11 mouse cellular contexts compared by ENCODE assay signal in the genomic region with DNA sequence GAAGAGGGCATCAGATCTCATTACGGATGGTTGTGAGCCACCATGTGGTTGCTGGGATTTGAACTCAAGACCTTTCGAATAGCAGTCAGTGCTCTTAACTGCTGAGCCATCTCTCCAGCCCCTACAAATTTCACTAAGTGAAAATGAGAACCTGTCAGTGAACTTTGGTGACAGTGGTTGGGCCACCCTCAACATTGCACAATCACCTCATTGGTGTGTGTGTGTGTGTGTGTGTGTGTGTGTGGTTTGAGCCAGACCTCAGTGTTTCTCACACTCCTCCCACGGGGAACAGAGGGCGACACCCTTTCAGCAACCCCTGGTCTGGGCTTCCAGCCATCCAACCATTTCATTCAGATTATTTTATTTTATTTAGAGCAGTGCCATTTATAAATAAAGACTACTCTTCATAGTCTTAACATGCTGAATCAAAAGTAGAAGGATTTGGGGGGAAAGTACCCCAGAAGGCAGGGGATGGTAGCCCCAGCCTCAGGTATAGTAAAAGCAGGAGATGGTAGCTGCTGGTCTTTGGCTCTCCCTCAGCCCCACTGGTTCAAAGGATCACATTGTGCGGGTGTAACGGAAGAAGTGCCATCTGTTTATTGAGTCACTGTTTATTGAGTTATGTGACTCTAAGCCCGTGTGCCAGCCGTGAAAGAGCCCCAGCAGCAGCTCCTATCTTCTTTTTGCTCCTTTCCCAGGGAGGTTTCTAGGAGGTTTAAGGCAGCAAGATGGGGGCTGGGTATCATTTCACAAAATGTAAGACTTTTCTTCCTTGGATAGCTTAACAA. TPM values are rescaled to one million over a fixed set of nuclear protein-coding genes. Genes with fewer than 3 reads are reported as not detected.
DNase-seq lines count a peak whose midpoint lies in the region; ATAC-seq and TF ChIP-seq lines count a peak whose summit lies in the region.
"Had no signal": no experiment of that assay in that cellular context is flagged by ENCODE, and none has a peak within 500 bp of the region (broad histone marks: within the 10 kb centered on the region; RNA-seq: fewer than 3 reads in every experiment).

No protein-coding gene starts in this region.

- 45% methylated on average over 8 of the region's 8 CpGs for WGBS in kidney, embryonic 15.5 days

- H3K4me2 ChIP-seq in kidney, embryonic 15.5 days: no peak overlapping the region

- no peak overlapping the region for H3K4me3 ChIP-seq in kidney, embryonic 15.5 days (replicated peaks)
- H3K4me3 ChIP-seq in left cerebral cortex, adult 2 months: no peak overlapping the region

- H3K9ac ChIP-seq in kidney, embryonic 15.5 days: no peak overlapping the region

- intact Hi-C loops in left cerebral cortex, adult 2 months (cut with DNase I): loop anchor here (2.0 kb wide), 1 partner anchor 21 kb away; no protein-coding TSS in a partner anchor

- DNase-seq in adrenal gland, postnatal 10 days: peak; percentile 37
- no peak for DNase-seq in adrenal gland, postnatal 4 days (ENCODE audit: low spot score in 2 of 2)
- no peak for DNase-seq in kidney, postnatal 25 days
- peak; percentile 81 for DNase-seq in lung, postnatal 36 days
- no peak for DNase-seq in left cerebral cortex, adult 2 months (ENCODE audit: extremely low spot score in 1 of 2, low spot score in 2 of 2)
- DNase-seq in right cerebral cortex, postnatal 36 days (ENCODE audit: low spot score in 2 of 2): no peak

- H3K36me3 ChIP-seq in kidney, embryonic 15.5 days: peaks cover 6% of the 10 kb centered on the region; the same call in 1 of the 2 replicates

- H3K27ac ChIP-seq in kidney, embryonic 15.5 days: peak overlapping the region; percentile 30; the same call in 1 of the 2 replicates
- no peak overlapping the region for H3K27ac ChIP-seq in left cerebral cortex, adult 2 months

- no peaks in the 10 kb centered on the region for H3K9me3 ChIP-seq in kidney, embryonic 15.5 days (replicated peaks)

- ATAC-seq in kidney, embryonic 15.5 days (replicated peaks; ENCODE audit: low FRiP score): no peak
- ATAC-seq in common myeloid progenitor, adult 5-6 weeks (replicated peaks; ENCODE audit: low read depth, poor library complexity, severe bottlenecking): peak; percentile 83

- no peak for TF ChIP-seq CTCF in left cerebral cortex, adult 2 months (IDR thresholded peaks at IDR 0.05)

- peaks cover 16% of the 10 kb centered on the region for H3K4me1 ChIP-seq in kidney, embryonic 15.5 days

- no peaks in the 10 kb centered on the region for H3K27me3 ChIP-seq in kidney, embryonic 15.5 days

RNA-seq across cellular contexts. Expression of a gene that starts 2.5 kb away (rescaled TPM):
- total RNA-seq in adrenal gland, postnatal 10 days (2021): not detected
- not detected for total RNA-seq in adrenal gland, postnatal 4 days (2021)
- polyA plus RNA-seq in kidney, embryonic 15.5 days (2015; fragmentation: Nextera tagmentation; extraction: Ambion mirVana): not detected in 2 replicates
- total RNA-seq in common myeloid progenitor, adult 5-6 weeks (2017): not detected in 2 replicates
- total RNA-seq in left cerebral cortex, adult 2 months (2021): not detected
- total RNA-seq: heart, postnatal 14 days had no signal
- polyA plus RNA-seq: neural tube, embryonic 11.5 days; stomach, embryonic 16.5 days had no signal

RNA-seq across cellular contexts. Expression of a gene that starts 22.3 kb away (rescaled TPM):
- total RNA-seq in adrenal gland, postnatal 10 days (2021): 10 to 100 TPM; 14.4 to 19.3 TPM
- total RNA-seq in adrenal gland, postnatal 4 days (2021): 10 to 100 TPM; 16.6 to 18.2 TPM
- 18.8 and 19.4 TPM in 2 replicates for polyA plus RNA-seq in kidney, embryonic 15.5 days (2015; fragmentation: Nextera tagmentation; extraction: Ambion mirVana)
- total RNA-seq in common myeloid progenitor, adult 5-6 weeks (2017): 33.4 and 38.7 TPM in 2 replicates
- 10 to 100 TPM; 16.2 to 18.4 TPM for total RNA-seq in left cerebral cortex, adult 2 months (2021)

RNA-seq across cellular contexts. Expression of a gene that starts 27.6 kb away (rescaled TPM):
- total RNA-seq in adrenal gland, postnatal 10 days (2021): 10 to 100 TPM; 22.8 TPM
- total RNA-seq in adrenal gland, postnatal 4 days (2021): 10 to 100 TPM; 22.9 to 23.6 TPM
- polyA plus RNA-seq in kidney, embryonic 15.5 days (2015; fragmentation: Nextera tagmentation; extraction: Ambion mirVana): 11.7 and 12.4 TPM in 2 replicates
- 12.7 and 14.1 TPM in 2 replicates for total RNA-seq in common myeloid progenitor, adult 5-6 weeks (2017)
- total RNA-seq in left cerebral cortex, adult 2 months (2021): 10 to 100 TPM; 11.7 to 13.2 TPM

Comparison
In these comparisons a context has a peak if more than half of its experiments do, and no peak if none do; other contexts are left out.
1. DNase-seq: peak in adrenal gland, postnatal 10 days (single experiment) and lung, postnatal 36 days (single experiment); none in adrenal gland, postnatal 4 days (0 of 2), kidney, postnatal 25 days (0 of 2), left cerebral cortex, adult 2 months (0 of 2) and right cerebral cortex, postnatal 36 days (0 of 2).